Mouse (Mus musculus): ENCODE measurements around the gene Cdc25a. TPM values are rescaled to one million over a fixed set of nuclear protein-coding genes. Genes with fewer than 3 reads are reported as not detected.
A peak's percentile ranks its signal among the peaks of the same experiment; 100 is the strongest.

Cdc25a gene
- polyA plus RNA-seq, 1 experiment: 13.1 TPM

- DNase-seq (ENCODE audit: low spot score): no peak
Observed at GRCm38 (mm10) chr9:109932361-109932755, 57.0 kb downstream of the Cdc25a start.

GRCm38 (mm10) chr9:109932756-109933375 lies 57.5 kb downstream of the Cdc25a start:
- peak; percentile 25 for DNase-seq (ENCODE audit: low spot score)

- no peak for DNase-seq (ENCODE audit: low spot score)
Observed at GRCm38 (mm10) chr9:109939401-109939800, 64.0 kb downstream of the Cdc25a start.

- DNase-seq (ENCODE audit: low spot score): no peak
Observed at GRCm38 (mm10) chr9:109942796-109943195, 67.4 kb downstream of the Cdc25a start.

Other genes with a start within 250 kb of the Cdc25a start
- 0.21 and 0.34 TPM in 2 replicates for gene Fbxw24, start 249.5 kb upstream of the Cdc25a start, polyA plus RNA-seq (2012; rRNA removed)
- gene Fbxw25, start 210.9 kb upstream of the Cdc25a start, polyA plus RNA-seq (2012; rRNA removed): 0.10 TPM in 2 replicates
- 0.94 and 1.1 TPM in 2 replicates for gene Fbxw18, start 172.9 kb upstream of the Cdc25a start, polyA plus RNA-seq (2012; rRNA removed)
- 0.34 and 0.61 TPM in 2 replicates for gene Fbxw26, start 129.5 kb upstream of the Cdc25a start, polyA plus RNA-seq (2012; rRNA removed)
- 8.2 and 17.0 TPM in 2 replicates for gene Fbxw27, start 84.9 kb upstream of the Cdc25a start, polyA plus RNA-seq (2012; rRNA removed)
- 0.11 and 0.16 TPM in 2 replicates for gene Spink8, start 63.3 kb upstream of the Cdc25a start, polyA plus RNA-seq (2012; rRNA removed)
- gene Nme6, start 42.8 kb upstream of the Cdc25a start, polyA plus RNA-seq (2012; rRNA removed): 19.5 and 22.1 TPM in 2 replicates
- gene Camp, start 26.0 kb upstream of the Cdc25a start, polyA plus RNA-seq (2012; rRNA removed): not detected in 2 replicates
- gene Map4, start 55.9 kb downstream of the Cdc25a start, polyA plus RNA-seq (2012; rRNA removed): 84.3 and 129 TPM in 2 replicates
- 18.4 and 27.3 TPM in 2 replicates for gene Smarcc1, start 242.1 kb downstream of the Cdc25a start, polyA plus RNA-seq (2012; rRNA removed)
- 66.5 and 68.6 TPM in 2 replicates for gene Dhx30, start 242.3 kb downstream of the Cdc25a start, polyA plus RNA-seq (2012; rRNA removed)

Measured in urinary bladder, adult 2 months (tissue).